Mouse (Mus musculus): Measurements from ENCODE around the gene Il27ra. TPM values are rescaled to one million over a fixed set of nuclear protein-coding genes. Genes with fewer than 3 reads are reported as not detected.

Il27ra gene
- total RNA-seq (2017), result 5.5 and 7.5 TPM in 2 replicates

DNA sequence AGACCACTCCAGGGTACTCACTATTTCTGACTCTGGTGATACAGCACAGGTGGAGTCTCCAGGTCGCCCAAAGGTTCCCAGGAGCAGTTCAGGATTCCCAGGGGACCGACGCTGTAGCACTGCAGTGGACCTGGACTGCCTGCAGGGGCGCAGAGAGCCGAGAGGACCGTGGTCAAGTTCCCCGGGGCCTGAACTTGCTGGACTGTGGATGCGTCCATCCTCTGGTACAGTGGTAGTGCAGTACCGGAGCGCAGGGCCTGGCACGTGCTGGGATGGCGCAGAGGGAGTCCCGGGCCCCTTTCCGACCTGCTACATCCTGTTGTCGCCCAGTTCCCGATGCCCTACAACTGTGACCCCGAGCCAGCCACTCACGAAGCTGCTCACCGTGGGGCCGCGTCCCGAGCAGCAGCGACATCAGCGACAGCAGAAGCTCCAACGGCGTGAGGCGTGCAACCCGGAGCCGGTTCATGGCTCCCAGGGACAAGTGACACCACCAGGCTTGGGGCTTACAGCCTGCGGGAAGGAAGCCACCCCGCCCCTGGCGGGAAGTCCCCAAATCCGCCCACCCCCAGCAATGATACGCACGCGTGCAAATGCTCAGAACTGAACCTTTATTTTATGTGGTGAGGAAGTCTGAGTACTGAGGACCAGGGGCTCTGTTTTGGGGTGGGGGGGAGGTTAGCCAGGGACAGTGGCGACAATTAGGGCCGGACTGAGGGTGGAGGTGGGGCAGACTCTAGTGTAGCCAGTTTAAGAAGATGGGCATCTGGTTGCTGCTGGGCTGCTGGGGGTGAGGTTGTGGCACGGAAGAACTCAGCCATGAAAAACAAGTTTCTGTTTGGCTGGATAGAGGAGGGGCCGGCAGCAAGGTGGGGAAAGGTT is at the start of gene Il27ra:
Il27ra (minus strand) TSS at position 524 of the 882 bp plus-strand sequence.
- ATAC-seq (replicated peaks; ENCODE audit: low read depth, poor library complexity, severe bottlenecking), result peak; percentile 83

DNA sequence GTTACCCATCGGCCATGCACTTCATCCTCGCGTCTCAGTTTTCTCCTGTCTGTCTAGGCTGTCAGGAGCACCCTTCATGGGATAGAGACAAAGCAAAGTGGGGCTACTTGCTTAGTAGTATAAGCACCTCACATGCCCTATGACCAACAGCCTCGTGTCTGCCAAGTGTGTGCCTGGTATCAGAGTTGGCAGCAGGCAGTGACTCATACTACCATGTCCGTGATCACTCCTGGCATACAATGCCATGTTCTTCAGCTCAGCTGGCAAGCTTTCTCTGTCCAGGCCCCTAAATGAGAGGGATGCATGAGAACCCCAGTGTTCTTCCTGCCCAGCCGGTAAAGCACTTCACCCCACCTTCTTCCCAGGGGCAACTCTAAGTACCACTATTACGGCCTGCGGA is 48.2 kb upstream of the Il27ra start:
- no peak for ATAC-seq (replicated peaks; ENCODE audit: low read depth, poor library complexity, severe bottlenecking)

- no peak for ATAC-seq (replicated peaks; ENCODE audit: low read depth, poor library complexity, severe bottlenecking)
Measured at GRCm38 (mm10) chr8:84089277-84089676, 46.9 kb upstream of the Il27ra start.

DNA sequence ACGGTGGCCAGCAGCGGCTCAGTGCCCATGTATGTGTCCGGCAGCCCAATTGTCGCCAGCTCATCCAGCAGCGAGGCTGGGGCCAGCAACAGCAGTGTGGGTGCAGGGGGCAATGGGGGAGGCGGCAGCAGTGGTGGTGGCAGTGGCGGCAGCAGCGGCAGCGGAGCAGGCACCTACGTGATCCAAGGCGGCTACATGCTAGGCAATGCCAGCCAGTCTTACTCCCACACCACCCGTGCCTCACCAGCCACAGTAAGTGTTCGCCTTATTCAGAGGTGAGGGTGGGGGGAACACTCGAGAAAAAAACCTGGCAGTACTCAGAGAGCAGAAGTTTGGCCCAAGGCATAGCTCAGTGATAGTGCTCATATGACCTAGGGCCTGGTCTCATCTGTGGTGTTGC is 45.4 kb upstream of the Il27ra start:
- ATAC-seq (replicated peaks; ENCODE audit: low read depth, poor library complexity, severe bottlenecking), result no peak

DNA sequence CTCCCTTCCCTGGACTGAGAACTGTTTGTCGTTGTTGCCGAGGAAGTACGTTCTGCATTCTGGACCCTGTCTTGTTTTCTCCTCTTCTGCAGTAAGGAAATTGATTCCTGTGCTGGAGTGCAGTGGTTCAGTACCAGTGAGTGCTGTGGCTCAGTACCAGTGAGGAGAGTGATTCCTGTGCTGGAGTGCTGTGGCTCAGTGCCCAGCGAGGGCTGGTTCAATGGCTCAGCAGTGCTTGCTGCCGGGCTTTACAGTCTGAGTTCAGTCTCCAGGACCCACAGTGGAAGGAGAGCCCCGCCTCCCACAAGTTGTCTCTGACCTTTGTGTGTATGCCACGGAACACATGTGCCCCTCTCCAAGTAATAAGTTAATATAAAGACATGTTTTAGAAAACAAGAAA is 44.8 kb upstream of the Il27ra start:
- no peak for ATAC-seq (replicated peaks; ENCODE audit: low read depth, poor library complexity, severe bottlenecking)

- no peak for ATAC-seq (replicated peaks; ENCODE audit: low read depth, poor library complexity, severe bottlenecking)
Measured at GRCm38 (mm10) chr8:84084341-84085115, 42.1 kb upstream of the Il27ra start.

DNA sequence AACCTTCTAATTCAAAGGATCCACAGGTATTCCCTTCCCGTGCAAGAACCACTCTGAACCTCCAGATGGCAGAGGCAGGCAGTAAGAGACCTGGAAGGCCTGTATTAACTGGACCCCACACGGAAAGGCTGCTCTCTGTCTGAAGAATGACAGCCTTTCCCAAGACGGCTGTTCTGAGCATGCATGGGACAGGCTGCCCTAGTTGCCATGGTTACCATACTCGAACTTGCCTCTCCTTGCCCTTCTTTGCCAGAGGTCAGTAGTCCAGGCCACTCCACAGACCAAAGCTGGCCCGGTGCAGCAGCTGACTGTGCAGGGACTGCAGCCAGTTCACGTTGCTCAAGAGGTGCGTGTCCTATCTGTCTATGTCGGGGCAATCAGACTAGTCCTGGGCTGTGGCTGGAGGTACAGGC is 41.4 kb upstream of the Il27ra start:
- no peak for ATAC-seq (replicated peaks; ENCODE audit: low read depth, poor library complexity, severe bottlenecking)

DNA sequence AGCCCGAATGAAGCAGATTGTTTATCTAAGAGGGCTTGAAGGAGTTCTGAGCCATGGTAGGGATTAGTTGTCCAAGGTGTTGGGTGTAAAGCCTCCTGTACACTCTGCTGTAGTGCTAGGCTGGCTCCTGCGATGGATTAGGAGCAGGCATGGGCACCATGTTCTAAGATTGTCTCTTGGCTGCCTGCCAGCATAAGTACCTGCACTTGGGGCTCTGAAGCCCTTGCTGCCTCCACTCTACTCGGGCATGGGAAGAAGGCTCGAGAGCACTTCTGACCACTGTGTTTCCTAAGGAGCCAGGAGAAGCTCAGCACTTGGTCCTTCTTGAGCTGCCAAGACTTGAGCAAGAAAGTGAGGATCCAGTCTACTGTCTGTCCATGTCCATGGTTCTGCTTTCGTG is 36.8 kb upstream of the Il27ra start:
- ATAC-seq (replicated peaks; ENCODE audit: low read depth, poor library complexity, severe bottlenecking), result no peak

GRCm38 (mm10) chr8:84076849-84077248 is 34.5 kb upstream of the Il27ra start:
- no peak for ATAC-seq (replicated peaks; ENCODE audit: low read depth, poor library complexity, severe bottlenecking)

DNA sequence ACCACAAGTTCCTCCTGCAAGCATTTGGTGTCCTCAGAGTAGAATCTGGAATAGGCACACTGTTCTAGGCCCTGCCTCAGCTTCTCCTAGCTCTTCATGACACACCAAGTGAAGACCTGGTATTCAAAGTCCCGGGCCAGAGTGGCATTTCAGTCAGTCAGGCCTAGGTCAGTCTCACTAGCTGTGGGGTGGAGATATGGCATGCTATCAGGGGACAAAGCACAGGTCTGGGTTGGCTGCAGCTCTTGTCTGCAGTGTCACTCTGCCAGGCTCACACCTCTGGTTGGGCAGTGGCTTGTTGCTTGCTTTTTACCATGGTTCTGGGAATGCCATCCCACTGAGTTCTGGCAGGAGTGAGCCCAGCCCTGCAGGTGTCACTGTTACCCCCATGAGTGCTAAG is 34.0 kb upstream of the Il27ra start:
- ATAC-seq (replicated peaks; ENCODE audit: low read depth, poor library complexity, severe bottlenecking), result no peak

- ATAC-seq (replicated peaks; ENCODE audit: low read depth, poor library complexity, severe bottlenecking), result no peak
Measured at GRCm38 (mm10) chr8:84073230-84073976, 31.0 kb upstream of the Il27ra start.

- ATAC-seq (replicated peaks; ENCODE audit: low read depth, poor library complexity, severe bottlenecking), result no peak
Measured at GRCm38 (mm10) chr8:84072321-84072720, 29.9 kb upstream of the Il27ra start.

- no peak for ATAC-seq (replicated peaks; ENCODE audit: low read depth, poor library complexity, severe bottlenecking)
Measured at GRCm38 (mm10) chr8:84071921-84072320, 29.5 kb upstream of the Il27ra start.

DNA sequence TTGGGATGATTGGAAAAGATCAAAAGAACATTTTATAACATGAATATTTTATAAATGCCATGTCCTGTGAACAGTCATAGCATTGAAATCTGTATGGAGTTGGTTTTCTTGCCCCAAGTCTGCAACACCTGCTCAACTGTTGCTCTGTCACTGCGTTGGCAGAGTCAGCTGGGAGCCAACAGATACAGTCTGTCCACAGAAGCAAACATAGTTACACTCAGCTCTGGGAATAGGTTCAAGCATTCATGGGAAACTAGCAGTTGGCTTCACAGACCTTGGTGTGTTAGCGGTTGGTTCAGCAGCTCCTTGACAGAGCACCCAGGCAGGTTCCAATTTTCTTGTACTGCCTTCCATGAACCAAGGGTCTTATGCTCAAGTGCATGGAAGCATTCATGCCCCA is 28.3 kb upstream of the Il27ra start:
- ATAC-seq (replicated peaks; ENCODE audit: low read depth, poor library complexity, severe bottlenecking), result no peak

DNA sequence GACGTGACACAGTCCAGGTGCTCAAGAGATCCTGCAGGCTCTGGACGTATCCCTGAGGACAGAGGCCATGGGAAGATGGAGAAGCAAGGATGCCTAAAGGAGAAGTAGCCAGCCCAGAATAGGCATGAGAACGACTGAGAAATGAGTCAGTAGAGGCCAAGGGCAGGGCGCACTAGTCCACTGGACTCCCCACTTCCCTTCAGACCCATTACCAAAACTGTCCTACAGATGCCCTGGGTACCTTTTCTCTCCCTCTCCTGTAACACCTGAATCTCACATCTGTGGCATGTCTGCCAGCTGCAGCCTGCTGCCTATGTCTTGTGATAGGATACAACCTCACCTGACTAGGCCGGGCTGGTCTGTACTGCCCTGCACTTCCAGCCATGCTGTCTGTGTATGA is 27.9 kb upstream of the Il27ra start:
- ATAC-seq (replicated peaks; ENCODE audit: low read depth, poor library complexity, severe bottlenecking), result no peak

- no peak for ATAC-seq (replicated peaks; ENCODE audit: low read depth, poor library complexity, severe bottlenecking)
Measured at GRCm38 (mm10) chr8:84069750-84070149, 27.4 kb upstream of the Il27ra start.

DNA sequence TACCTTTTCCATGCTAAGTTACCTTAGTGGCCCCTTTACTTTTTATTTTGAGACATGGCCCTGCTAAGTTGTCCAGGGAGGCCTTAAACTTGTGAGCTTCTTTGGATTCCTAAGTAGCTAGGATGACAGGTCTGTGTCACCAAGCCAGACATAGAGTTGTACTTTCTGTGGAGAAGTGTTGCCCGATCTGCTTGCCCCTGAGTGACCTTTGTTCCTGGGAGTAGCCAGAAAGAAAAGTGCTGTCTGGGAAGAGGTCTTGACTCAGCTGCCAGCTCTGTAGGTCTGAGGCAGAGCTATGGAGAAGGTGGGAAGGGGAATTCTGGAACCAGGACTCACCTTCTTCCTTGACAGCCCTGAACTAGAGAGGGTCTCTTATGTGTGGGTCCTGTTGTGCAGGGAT is 26.8 kb upstream of the Il27ra start:
- no peak for ATAC-seq (replicated peaks; ENCODE audit: low read depth, poor library complexity, severe bottlenecking)

DNA sequence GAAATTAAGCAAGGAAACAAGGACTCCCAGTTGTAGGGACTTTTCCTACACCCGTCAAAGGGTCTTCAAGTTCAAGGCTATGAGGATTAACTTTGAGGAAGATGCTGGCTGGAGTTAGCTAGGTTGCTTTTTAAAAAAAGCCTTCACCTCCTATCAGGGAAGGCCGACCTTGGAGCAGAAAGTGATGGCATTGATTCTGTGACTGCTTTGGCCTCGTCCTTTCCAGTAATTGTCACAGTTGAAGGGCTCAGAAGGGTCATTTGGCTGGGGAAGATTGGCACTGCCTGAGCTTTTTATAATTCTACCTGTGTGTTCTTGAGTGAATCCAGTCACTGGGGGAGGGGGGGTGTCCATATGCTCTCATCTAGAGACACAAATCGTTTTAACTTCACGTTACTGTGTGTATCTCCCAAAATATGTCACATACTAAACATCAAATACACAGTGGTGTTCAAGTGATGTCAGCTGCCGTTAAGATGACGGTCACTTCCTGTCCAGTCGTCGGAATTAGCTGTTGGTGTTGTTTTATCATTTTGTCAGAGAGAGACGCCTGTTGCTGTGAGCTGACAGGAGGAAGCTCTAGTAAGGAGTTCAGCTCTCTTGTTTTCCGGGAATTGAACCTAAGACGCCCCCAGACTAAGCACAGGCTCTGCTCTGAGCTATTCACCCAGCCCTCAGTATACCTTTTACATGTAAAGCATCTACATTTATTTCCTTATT is 26.1 kb upstream of the Il27ra start:
- ATAC-seq (replicated peaks; ENCODE audit: low read depth, poor library complexity, severe bottlenecking), result no peak

DNA sequence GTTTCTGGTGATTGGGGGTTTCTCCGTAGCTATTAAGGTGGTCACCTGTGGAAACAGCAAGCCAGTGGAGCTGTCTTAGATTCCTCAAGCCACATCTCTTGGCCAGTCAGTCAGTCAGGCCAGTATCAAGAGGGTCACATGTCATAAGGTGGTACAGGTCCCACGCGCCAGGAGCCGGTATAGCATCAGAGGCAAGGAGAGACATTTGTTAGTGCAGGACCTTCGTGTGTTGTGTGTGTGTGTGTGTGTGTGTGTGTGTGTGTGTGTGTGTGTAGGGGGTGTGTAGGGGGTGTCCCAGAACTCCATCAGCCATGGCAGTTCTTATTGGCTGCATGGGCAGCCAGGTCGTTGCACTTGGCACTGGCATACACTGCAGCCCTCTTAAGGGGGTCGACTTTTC is 25.5 kb upstream of the Il27ra start:
- no peak for ATAC-seq (replicated peaks; ENCODE audit: low read depth, poor library complexity, severe bottlenecking)

DNA sequence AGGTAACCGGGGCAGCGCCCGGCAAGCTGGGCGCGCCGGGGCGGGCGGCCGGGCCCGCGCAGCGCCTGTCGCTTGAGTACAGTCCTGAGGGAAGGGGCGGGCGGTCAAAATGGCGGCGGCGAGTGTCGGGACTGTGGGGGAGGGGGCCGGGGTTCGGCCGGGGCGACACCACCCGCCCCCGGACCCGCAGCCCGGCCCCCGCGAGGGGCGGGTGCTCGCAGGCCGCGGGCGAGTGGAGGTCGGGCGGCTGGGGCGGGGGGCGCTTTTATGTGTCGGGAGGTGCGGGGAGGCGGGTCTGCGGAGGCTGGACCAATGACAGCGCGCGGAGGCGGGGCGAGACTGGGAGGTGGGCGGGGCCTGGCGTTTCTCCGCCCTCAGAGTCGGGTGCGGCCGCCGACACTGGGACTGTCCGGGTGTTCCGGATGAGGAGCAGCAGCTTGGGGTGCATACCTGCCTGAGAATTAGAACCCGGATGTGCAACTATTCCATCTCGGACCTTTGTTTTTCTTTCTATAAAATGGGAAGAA is 24.7 kb upstream of the Il27ra start:
- ATAC-seq (replicated peaks; ENCODE audit: low read depth, poor library complexity, severe bottlenecking), result peak; percentile 45
